Mouse (Mus musculus) heart, adult 9 months (tissue): ENCODE measurements at regions not wholly inside any gene's neighbourhood (a gene's known extent, or its start where the extent isn't known, plus 50 kb on each side); places are given as distances from the start of the nearest gene placed in this dataset.

Experiments
- DNase-seq, 2 experiments: peaks; one replicate each; pipeline ENCODE4 v3.0.0; 2022; ENCODE audit warnings: low spot score in 2 of 2

GRCm38 (mm10) chr15:56979353-56979752, 498.1 kb downstream of the Slc22a22 start:
- DNase-seq = no peak

DNA sequence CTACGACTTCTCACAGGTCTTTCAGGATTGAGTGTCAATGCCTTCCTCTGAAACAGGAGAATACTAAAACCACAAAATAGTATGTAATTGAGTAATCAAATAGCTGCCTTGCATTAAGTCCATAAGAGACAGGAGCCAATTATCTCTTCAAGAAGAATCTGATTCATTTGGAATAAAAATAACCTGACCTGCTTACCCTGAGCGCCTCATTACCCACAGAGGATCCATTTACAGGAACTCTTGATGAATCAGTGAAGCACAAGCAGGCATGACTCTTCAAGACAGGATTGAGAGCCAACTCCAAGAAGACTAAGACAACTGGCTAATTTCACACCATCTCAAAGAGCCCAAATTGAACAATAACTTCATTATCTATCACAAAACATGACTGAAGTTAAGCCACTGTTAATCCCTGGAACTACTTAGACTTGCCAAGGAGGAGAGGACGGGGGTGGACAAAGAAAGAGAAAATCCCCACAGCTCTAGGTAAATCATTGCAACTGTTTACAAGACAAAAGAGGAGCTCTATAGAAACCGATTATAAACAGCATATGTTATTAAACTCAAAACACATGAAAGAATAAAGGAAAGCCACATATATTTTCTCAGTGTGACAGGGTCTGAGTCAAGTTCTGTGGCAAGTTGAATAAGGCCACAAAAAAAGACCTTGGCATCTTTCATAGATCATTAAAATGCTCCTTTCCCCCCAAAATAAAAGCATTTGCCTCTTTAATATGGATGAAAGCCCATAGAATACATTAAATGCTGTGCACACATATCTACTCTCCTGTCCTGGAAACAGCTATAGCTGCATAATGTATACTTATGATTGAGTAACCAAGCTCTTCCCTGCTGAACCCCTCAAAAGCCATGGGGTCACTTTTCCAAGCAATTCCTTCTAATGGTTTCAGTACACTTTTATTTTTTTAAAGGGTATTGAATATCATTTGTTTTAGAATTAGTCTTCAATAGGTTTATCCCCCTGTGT, 501.7 kb downstream of the Slc22a22 start:
- DNase-seq = no peak

- no peak for DNase-seq
Observed at GRCm38 (mm10) chr15:56970140-56970539, 507.3 kb downstream of the Slc22a22 start.

DNA sequence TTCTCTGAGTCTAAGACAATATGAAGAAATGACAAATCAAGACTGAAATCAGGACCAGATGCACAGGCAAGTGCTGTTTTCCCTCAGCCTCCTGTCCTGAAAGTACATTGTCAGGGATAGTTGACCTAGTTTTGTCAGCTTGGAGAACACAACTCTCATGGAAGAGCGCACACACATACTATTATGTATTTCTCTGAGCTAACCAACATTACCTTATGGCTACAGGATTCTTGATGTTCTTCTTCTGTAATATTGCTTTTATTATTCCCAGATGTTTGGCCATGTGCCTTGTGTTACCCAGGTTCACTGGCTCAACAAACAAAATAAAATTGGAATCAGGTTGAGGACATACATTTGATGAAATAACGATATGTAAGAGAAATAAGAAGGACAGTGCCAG, 521.1 kb downstream of the Slc22a22 start:
- DNase-seq = no peak

GRCm38 (mm10) chr15:56952176-56952575, 525.2 kb downstream of the Slc22a22 start:
- no peak for DNase-seq

DNA sequence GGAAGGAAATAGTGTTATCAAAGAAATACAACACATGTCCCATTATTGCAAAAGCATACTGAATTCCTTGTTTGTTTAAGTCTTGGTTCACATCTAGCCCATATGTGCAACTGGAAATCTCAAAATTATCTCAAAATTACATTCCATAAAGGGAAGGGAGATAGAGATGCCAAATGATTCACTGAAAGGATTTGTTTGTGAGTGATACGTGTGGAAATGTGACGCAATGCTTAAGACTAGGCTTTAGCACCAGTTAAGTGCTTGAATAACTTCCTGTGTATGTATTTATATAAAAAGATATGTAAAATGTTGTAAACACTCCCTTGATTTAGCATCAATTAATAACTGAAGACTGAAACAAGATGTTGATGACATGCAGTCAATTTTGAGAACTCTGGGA, 526.6 kb downstream of the Slc22a22 start:
- DNase-seq = no peak

DNA sequence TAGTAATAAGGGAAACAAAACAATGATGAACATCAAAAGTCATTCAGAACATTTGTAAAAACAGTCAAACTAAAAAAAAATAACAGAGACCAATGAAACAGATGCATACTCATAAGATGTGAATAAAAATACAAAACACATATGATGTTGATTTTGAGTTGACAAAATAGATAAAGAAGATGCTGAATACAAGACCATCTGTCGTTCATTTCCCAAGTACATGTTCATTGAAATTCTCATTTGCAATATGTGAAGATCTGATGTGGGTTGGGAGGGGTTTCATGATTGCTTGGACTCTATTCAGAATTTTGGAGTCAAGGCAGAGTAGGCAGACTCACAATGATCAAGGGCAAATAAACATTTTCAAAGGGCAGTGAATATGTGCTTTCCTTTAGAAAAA, 536.5 kb downstream of the Slc22a22 start:
- DNase-seq = no peak

- DNase-seq = no peak
Observed at GRCm38 (mm10) chr15:56896553-56896952, 580.9 kb downstream of the Slc22a22 start.

DNA sequence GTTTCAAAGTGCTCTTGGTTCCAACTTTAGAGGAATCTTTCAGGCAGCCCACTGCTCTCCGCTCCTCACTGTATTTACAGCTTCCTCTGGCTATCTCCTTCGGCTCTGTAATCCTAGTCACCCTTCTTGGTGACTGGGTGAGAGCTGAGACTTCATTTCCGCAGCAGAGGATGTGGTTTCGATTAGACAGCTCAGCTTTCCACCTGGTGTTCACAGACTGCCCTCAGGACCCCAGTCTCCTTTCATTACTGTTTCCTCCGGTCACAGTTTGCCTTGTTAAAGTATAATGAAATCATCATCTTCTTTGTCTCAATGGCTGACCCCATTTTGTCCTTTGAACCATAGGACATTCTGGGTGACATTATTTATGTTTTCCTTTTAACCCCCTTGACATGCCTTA, 595.9 kb downstream of the Slc22a22 start:
- no peak for DNase-seq

DNA sequence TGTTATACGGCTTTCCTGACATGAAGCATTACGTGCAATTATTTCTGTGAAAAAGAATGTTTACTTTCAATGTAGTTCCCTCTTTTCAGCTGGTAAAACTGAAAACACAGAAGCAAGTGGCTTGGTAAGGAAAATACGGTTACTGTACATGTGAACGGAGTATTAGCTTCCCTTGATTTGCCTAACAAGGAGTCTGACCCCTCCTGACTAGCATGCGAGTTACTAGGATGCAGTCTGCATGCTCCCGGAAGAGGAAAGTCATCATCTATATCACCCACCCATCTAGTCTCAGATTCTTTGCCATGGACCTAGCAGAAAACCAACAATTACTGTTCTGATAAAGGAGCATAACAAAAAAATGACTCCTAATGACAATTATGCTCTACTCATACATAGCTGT, 611.5 kb downstream of the Slc22a22 start:
- DNase-seq = no peak

DNA sequence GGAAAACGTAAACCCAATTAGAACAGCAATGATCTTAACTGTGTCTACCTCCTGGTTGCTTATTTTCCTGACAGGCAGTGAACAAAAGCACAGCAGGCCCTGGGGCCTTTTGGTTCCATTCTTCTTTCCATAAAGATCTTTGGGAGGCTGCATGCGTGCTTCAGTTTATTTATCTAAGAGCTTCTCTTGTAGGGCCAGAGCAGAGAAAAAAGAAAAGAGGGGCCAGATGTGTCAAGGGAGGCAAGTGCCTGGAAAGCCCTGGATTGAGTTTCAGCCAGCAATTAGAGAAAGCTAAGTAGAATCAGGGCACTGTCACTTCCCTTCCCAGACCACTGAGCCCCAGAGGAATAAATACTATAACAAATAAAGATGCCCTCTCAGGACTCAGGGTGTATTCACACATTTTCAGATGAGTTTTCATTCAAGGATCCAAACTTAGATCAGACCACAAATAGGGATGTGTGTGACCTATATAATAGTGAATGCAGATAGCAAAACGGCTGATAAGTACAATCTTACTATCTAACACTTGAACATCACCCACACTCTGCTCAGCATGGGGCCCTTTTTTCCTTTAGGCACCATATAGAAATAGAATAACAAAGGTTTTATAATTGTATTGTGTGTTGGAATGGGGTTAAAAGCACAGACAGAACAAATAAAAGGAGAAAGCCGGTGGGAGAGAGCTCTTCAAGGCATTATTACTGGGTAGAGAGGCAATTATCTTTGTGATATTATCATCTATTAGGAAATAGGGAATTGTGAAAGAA, 612.2 kb downstream of the Slc22a22 start:
- DNase-seq = no peak

DNA sequence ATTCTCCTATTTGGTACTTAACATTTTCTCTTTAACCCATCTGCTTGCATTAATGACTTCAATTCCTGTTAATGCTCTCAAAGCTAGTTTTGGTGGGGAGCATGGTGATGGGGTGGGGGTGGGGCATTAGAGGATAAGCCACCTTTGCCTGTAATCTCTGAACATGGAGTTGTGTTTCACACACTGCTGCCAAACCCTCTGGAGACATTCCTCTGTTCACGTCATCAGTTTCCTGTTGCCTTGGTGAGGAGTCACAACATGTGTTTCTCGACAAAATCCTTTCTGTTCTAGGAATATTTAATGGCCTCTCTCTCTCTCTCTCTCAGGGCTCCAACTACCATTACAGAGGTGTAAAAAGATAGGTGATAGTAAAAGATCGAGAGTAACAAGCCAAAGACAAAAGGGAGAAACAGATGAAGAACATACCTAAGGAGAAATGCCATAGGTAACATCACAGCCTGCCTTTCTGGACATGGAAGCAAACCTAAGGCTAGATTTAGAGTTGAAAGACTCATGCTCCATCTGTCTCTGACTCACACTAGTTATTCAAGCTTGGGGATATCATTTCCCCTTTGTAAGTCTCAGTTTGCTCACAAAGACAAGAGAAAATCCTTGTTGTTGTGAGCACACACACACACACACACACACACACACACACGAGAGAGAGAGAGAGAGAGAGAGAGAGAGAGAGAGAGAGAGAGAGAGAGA, 618.6 kb downstream of the Slc22a22 start:
- DNase-seq = no peak

GRCm38 (mm10) chr15:56858134-56858533, 619.3 kb downstream of the Slc22a22 start:
- no peak for DNase-seq

GRCm38 (mm10) chr15:56856057-56856456, 621.4 kb downstream of the Slc22a22 start:
- peak in 1 of 2 experiments; percentile 11 for DNase-seq

DNA sequence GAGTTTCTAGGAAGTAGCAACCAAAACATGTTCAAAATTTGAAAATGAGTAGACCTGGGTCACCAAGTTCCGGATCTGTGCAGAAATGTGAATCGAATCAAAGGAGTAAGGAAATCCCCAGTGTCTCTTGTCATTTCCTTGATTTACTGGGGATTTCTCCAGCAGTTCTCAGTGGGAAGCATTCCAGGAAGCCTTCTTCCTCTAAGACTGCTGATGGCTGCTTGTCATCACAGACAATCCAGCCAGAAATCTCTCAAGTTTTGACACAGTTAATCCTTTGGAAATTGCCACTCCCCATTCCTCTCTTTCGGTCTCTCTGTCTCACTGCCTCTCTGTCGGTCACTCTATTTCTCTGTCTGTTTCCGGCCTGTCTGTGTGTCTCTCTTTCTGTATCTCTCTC, 624.3 kb downstream of the Slc22a22 start:
- no peak for DNase-seq

DNA sequence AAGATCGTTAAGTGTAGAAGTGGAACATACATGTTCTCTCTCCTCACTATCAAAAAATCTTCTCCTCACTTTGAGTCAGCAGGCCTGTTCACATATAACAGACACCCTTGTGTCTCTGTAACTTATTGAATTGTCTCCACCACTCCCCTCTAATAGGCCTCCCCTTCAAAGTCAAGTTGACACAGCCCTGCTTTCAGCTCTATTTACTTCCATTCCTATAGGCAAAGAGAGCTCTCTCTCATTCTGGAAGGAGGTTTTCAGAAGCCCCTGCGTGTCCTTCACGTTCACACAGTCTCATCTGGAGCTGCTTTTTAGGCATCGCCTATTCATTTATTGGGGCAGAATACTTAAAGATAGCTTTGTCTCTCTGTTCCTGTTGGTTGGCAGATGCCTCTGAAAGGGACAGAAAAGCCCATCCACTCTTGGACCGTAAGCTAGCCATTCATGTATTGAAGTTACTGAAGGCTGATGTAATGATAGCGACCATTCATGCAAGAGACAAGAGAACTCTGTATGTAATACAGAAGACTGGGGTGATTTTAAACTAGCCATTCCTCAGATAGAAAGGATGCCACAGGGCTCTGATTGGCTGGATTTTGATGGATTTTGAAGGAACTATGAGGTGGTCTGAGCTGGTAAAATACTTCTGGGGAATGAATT, 629.8 kb downstream of the Slc22a22 start:
- no peak for DNase-seq

DNA sequence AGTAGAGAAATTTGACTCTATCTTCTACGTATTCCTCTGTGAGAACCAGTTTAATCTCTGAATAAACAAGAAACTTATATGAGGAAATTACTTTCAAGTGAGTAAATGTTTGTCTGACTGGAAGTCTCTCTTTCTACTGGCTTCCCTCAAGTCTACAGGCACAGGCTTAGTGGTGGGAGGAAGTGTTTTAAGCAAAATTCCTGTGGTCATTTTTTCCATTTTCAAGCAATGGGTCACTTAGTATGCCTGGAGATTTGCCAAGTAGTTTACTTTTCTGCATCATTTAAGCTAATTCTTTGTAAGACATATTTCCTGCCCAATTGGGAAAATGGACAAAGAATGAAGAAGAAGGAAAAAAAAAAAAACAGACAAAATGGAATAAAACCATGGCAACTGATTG, 632.9 kb downstream of the Slc22a22 start:
- DNase-seq = no peak

DNA sequence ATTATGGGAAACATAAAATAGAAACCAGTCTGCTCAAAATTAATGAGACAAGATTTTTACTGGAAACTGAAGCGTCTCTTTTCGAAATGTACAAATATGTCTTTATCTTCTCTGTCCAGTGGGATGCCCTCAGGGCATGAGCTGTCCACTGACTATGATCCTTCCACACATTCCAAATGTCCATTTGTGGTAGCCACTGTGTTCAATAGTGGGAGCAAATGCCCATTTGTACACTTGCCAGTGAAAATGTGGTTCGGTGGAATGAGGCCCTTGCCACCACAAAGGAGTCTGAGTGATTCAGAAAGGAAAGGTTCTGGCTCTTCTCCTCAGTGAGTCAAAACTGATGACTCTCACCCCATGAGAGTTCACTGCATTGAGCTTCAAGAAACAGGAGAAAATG, 635.9 kb downstream of the Slc22a22 start:
- DNase-seq = no peak

- DNase-seq = no peak
Observed at GRCm38 (mm10) chr15:56837292-56837691, 640.1 kb downstream of the Slc22a22 start.

- DNase-seq = no peak
Observed at GRCm38 (mm10) chr15:56834621-56835020, 642.8 kb downstream of the Slc22a22 start.

DNA sequence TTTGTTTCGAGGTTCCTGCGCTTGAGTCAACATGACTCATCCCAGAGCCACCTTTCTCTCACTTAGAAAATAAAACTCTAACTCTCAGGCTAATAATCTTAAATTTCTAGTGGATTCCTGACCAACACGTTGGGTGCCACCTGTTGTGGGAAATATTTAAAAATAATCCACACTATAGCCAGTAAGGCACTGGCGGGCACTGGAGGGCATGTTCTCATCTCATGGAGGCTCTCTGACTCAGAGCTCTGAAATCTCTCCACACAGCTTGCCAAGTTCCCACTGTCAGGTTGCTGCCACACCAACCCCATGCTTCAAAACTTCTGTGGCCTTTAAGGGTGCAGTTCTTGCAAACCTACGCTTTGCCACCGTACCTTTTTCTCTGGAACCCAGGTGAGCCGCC, 644.8 kb downstream of the Slc22a22 start:
- no peak for DNase-seq
